Mouse (Mus musculus) A20 (cell line): ENCODE data around the gene Mapk6.
"Not testable (repeated sequence)": the region's sequence is repeated elsewhere in the genome, so short reads cannot be mapped to it uniquely, and the experiment has no call there.

ENCODE experiments used
- DNase-seq: peaks from one replicate; pipeline ENCODE4 v3.0.0-alpha.2; 2011; ENCODE audit warnings: low read depth, low spot score

Gene Mapk6

GRCm38 (mm10) chr9:75383785-75384184 lies 26.0 kb downstream of the Mapk6 start:
- peak; percentile 31 for DNase-seq

DNA sequence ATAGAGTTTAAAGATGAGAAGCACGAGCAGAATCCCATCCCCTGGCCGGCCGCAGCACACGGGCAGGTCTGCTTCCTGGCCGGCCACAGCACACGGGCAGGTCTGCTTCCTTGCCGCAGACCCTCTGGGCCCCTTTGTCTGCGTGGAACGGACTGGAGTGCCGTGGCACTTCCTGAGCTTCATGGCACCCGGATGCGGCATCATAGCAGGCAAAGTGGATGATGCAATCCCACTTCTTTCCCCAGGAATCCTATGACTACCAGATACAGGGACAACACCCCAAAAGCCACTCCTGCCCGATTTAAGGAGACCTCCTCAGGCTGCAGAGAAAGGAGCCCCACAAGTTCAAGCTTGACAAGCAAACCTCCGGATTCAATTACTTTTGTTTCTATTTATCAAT lies 27.0 kb downstream of the Mapk6 start:
- DNase-seq = no peak

DNA sequence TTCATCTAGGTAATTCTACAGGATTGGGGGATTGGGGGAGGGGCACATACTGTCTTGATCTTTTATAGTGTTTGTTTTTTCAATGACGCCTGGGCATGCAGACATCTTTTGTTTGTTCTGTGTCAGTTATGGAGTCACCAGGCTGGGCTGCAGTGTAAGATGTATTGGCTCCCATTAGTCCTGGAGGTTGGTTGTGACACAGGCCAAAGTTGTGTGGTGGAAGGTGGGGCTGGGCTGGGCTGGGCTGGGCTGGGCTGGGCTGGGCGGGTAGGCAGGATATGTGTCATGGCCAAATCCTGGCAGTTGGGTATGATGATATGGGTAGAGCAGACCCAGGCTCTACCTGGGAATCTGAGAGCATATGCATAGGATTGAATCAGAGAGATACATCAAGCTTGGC lies 31.0 kb downstream of the Mapk6 start:
- no peak for DNase-seq

DNA sequence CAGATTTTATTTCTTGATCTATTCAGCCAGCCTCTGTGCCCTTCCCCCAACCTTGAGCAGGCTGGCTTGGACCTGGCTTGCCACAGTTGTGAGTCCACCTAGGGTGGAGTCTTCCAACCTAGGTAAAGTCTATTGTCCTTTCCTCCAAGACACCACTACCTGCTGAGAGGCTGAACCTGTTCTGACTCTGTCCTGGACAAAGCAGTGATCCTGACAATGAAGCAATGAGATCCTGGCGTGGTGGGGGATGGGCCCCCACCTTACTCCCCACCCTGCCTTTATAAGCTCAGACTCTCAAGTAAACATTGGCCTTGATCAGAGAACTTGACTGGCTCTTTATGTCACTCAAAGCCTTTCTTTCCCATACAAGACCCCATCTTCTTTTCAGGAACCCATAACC lies 33.4 kb downstream of the Mapk6 start:
- DNase-seq = no peak

DNA sequence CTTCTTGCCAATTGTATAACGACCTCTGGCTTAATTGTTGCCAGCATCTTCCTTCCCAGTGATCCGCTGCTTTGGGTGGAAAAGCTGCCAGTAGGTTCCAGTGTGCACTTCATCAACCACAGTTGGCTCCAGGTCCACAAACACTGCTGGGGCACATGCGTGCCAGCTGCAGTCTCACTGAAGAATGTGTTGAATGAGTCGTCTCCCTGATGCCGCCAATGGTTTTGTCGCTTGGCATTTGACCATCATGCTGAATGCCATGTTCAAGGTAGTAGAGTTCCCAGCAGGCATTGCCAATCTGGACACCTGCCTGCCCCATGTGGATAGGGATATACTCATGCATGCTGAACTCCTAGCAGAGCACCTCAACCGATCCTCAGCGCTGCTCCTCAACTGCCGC lies 34.2 kb downstream of the Mapk6 start:
- DNase-seq = no peak

GRCm38 (mm10) chr9:75368779-75369178 lies 41.0 kb downstream of the Mapk6 start:
- DNase-seq = no peak

DNA sequence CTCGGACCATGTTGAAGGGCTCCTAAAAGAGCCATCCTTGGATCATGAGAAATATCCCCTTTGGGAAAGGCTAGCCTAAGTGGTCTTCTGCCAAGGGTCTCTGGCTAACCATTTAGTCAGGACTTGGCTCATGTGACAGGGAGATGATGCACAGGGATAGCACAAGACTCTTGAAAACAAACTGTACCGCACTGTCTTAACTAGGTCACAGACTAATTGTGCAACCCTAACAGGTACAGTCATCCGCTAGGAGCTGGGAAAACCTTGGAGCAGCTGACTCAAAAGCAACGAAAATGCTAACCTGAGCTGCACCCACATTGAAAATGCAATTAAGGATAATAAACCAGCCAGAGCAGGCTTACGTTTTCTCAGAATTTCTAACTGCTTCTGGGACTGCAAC lies 43.6 kb downstream of the Mapk6 start:
- no peak for DNase-seq

GRCm38 (mm10) chr9:75365195-75365594 lies 44.6 kb downstream of the Mapk6 start:
- no peak for DNase-seq

- not testable (repeated sequence) for DNase-seq
Observed at GRCm38 (mm10) chr9:75363702-75364101, 46.1 kb downstream of the Mapk6 start.

DNA sequence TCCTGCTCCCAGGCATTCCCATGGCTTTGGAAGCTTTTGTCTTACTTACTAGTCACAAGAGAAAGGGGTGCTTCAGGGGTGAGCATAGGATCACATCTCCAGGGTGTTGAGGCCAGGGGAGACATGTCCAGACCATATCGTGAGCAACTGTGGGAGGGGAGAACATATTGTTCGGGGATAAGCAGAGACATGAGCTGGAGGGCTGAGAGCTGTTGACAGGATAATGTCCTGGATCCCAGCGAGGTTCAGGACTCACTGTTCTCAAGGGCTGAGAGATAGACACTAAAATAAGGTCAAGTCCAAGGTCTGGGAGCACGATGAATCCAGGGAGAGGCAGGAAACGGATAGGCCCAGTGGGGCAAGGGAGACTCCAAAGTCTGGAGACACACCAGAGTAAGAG lies 46.8 kb downstream of the Mapk6 start:
- no peak for DNase-seq

- DNase-seq = no peak
Observed at GRCm38 (mm10) chr9:75362201-75362600, 47.6 kb downstream of the Mapk6 start.

- peak; percentile 76 for DNase-seq
Observed at GRCm38 (mm10) chr9:75361699-75362098, 48.1 kb downstream of the Mapk6 start.

DNA sequence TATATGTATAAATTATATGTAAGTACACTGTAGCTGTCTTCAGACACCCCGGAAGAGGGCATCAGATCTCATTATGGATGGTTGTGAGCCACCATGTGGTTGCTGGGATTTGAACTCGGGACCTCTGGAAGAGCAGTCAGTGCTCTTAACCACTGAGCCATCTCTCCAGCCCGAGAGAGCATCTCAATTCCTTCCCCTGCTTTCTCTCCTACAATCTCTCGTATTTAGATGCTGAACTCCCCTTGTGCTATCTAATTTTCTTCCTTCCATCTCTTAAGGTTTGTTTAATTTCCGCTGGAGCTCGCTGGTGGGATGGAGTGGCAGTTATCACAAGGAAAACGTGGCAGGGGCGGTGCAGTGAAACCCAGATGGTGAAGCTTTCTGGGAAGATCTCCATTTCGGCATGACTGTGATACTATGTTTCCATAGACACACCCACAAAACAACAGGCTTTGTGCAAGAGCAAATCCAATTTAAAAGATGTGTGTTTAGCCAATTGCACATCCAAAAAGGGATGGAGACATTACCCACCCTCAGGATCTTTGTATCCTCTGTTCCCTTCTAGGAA lies 52.6 kb downstream of the Mapk6 start:
- DNase-seq = no peak

- no peak for DNase-seq
Observed at GRCm38 (mm10) chr9:75355783-75356182, 54.0 kb downstream of the Mapk6 start.

- DNase-seq = no peak
Observed at GRCm38 (mm10) chr9:75353094-75353493, 56.7 kb downstream of the Mapk6 start.

GRCm38 (mm10) chr9:75348641-75349040 lies 61.2 kb downstream of the Mapk6 start:
- DNase-seq = no peak

DNA sequence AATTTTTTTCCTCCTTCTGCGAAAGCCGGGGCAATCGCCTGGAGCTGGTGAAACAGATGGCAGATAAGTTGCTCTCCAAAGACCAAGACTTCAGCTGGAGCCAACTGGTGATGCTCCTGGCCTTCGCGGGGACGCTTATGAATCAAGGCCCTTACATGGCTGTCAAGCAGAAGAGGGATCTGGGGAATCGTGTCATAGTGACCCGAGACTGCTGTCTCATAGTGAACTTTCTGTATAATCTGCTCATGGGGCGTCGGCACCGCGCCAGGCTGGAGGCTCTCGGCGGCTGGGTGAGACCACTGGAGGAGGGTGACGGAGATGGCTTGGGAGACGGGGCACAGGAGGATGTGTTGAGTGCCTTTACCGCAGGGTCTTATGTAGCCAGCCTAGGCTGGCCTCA lies 61.7 kb downstream of the Mapk6 start:
- DNase-seq = no peak

DNA sequence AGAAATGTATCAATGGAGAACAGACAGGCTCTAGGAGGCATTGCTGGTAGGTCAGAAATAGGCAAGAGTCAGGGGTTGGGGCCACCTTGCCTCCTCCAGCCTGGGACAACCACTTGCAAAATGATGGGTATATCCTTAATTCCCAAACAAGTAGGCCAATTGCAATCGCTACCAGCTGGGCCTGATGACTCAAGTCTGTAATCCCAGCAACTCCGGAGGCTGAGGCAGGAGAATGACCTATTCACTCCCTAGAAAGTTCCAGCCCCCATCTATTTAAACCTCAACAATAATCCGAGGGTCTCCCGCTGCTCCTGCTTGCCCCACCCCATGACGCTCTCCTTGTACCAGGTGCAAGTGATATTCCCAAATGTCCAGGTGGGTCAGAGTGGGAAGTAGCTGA lies 62.3 kb downstream of the Mapk6 start, which contains the start of gene Bcl2l10:
Gene Bcl2l10, plus strand, starts transcription at position 301 of the 400 bp plus-strand sequence.
- DNase-seq = no peak

DNA sequence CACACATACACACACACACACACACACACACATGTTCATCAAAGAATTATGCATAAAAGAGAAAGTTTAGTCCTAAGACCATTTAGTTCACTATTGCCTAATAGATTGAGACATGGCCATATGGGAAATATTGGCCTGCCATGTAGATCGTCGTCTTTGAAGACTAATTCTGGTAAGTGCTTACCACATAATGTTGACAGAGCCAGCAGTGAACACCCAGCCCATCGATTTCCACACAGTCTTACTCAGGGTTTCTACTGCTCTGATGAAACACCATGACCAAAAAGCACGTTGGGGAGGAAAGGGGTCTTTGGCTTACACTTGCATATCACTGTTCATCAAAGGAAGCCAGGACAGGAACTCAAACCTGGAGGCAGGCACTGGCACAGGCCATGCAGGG lies 67.4 kb downstream of the Mapk6 start:
- DNase-seq = no peak

DNA sequence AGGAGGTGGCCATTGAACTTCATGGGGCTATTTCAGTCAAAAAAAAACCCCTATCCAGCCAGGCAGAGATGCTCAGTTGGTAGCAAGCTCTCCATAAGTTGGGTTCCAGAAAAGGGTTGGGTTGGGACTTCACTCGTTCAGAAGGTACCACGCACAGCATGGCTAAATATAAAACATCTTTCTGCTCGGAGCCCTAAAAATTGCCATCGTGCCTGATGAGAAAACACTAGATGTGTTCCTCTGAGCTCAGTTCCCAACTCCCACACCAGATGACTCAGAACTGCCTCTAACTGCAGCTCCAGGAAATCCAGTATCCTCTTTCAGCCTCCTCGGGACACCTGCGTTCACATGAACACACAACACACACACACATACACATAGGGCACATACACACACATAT lies 71.8 kb downstream of the Mapk6 start:
- DNase-seq = no peak

- DNase-seq = peak; percentile 49
Observed at GRCm38 (mm10) chr9:75334440-75334839, 75.4 kb downstream of the Mapk6 start.

- no peak for DNase-seq
Observed at GRCm38 (mm10) chr9:75330821-75331220, 79.0 kb downstream of the Mapk6 start.

DNA sequence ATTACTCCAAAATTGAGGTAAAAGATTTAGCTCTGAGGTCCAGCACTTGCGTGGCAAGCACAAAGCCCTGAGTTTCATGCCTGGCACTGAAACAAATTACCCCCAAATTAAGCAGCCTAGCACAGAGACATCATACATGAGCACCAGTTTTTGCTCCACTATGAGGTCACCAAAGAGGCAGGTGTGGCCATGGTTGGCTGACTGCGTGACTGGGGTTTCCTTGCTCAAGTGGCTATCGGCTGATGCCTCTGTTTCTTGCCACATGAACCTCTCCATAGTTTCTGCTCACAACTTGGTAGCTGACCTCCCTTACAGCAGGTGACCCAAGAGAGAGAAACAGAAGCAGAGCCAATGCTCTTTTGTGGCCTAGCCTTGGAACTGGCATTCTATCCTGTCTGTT lies 81.8 kb downstream of the Mapk6 start:
- DNase-seq = peak; percentile 84
